Mouse (Mus musculus): ENCODE measurements at regions not wholly inside any gene's neighbourhood (a gene's known extent, or its start where the extent isn't known, plus 50 kb on each side); places are given as distances from the start of the nearest gene placed in this dataset.

DNA sequence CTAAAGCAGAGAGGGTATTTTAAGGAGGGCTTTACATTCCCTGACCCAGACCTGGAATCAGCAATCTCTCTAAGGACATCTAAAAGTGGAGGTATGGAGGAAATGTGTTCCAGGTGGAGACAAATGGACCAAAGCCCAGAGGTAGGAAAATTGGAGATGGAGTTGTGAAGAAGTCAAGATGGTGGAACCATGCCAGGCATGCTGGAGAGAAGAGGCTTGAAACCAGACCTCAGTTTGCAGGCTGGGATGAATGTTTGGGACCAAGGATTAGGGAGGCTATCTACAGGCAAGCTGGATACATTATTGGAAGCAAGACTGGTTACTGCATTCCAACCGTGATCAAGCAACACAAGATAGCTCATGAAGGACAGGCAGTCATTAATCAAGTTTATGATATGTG lies 88.3 kb upstream of the Nckap5 start:
- no peak for DNase-seq (ENCODE audit: low read depth, low spot score)

GRCm38 (mm10) chr1:126917872-126918271 lies 87.3 kb upstream of the Nckap5 start:
- DNase-seq (ENCODE audit: low read depth, low spot score), result no peak

GRCm38 (mm10) chr1:126916369-126916768 lies 85.8 kb upstream of the Nckap5 start:
- no peak for DNase-seq (ENCODE audit: low read depth, low spot score)

DNA sequence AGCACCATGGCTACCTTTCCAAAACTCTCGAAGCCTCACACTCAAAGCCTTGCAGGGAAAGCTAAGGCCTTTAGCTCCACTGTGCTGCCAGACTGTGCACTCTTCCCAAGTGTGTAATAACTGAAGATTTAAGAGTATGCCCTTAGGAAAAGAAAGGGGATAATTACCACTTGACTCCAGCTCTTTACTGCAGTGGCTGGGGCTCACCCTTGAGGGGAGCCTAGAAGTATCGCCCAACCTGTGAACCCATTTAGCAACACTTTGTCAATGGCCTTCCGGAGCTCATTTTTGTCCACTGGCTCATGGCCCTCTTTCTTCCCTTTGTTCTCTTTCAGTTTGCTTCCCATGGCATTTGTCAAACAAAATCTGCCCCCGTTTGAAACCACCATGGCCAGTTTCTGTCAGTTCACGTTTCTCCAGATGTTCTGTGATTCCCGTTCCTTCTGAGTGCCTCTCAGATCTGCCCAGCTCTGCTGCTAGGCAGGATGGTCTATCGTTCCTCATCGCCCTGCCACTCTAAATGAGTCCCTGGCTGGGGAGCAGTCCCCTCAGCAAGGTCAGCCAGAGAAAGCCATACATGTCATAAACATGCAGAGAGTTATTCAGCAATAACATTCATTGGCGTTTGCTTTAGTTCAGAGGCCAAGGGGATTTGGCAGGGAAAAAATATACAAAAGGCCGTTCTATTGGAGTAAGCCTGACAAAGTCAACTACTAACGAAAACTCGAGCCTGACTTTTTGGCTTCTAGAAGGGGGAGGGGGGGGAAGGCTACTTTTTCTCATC lies 80.9 kb upstream of the Nckap5 start:
- DNase-seq (ENCODE audit: low read depth, low spot score), result no peak

- DNase-seq (ENCODE audit: low read depth, low spot score), result no peak
These were observed 76.8 kb upstream of the Nckap5 start for GRCm38 (mm10) chr1:126907417-126907816.

- no peak for DNase-seq (ENCODE audit: low read depth, low spot score)
These were observed 67.9 kb upstream of the Nckap5 start for GRCm38 (mm10) chr1:126898484-126898883.

- no peak for DNase-seq (ENCODE audit: low read depth, low spot score)
These were observed 66.3 kb upstream of the Nckap5 start for GRCm38 (mm10) chr1:126896895-126897294.

GRCm38 (mm10) chr1:126880801-126881200 lies 50.2 kb upstream of the Nckap5 start:
- no peak for DNase-seq (ENCODE audit: low read depth, low spot score)
